Mouse (Mus musculus) CH12.LX (cell line): ENCODE data around the gene Srd5a3. TPM values are rescaled to one million over a fixed set of nuclear protein-coding genes. Genes with fewer than 3 reads are reported as not detected.
A peak's percentile ranks its signal among the peaks of the same experiment; 100 is the strongest.

Source experiments
- DNase-seq: peaks from one replicate; pipeline ENCODE4 v3.0.0-alpha.2; 2013; ENCODE audit errors: extremely low read depth
- H3K27ac ChIP-seq: 2 replicates; pipeline ENCODE4 v1.5.1; 2012; ENCODE audit warnings: low read depth, mild to moderate bottlenecking, control low read depth, moderate library complexity; ENCODE audit not compliant: insufficient read depth
- H3K27me3 ChIP-seq: replicated peaks from 2 replicates; pipeline ENCODE3; 2012; ENCODE audit warnings: inconsistent platforms
- H3K36me3 ChIP-seq, 2 experiments: replicated peaks in 1 of 2; 2 replicates each; pipeline versions ENCODE3 to v1.6.1; 2012; ENCODE audit warnings: inconsistent platforms in 1 of 2, low read length in 1 of 2, mild to moderate bottlenecking in 1 of 2, mixed read lengths in 1 of 2, moderate library complexity in 1 of 2; ENCODE audit not compliant: control insufficient read depth in 1 of 2, insufficient read depth in 1 of 2
- H3K4me1 ChIP-seq, 2 experiments: 2 replicates each; pipeline ENCODE4 v1.6.1; 2012; ENCODE audit warnings: inconsistent platforms in 1 of 2, moderate library complexity in 1 of 2; ENCODE audit not compliant: insufficient read depth in 2 of 2, control insufficient read depth in 1 of 2
- H3K4me2 ChIP-seq: 2 replicates; pipeline ENCODE4 v1.6.1; 2012; ENCODE audit warnings: low read depth, mild to moderate bottlenecking, control low read depth; ENCODE audit not compliant: poor library complexity, insufficient read depth, severe bottlenecking
- H3K4me3 ChIP-seq, 3 experiments: fragments of 150-350 bp in 1 of 3; sonication (generic) in 1 of 3; replicated peaks in 1 of 3; 2 replicates each; pipeline versions ENCODE3 to v1.5.1; 2011 to 2012; ENCODE audit warnings: low read depth in 2 of 3, low read length in 2 of 3, mild to moderate bottlenecking in 2 of 3, moderate library complexity in 2 of 3, control low read depth in 1 of 3, improper control_type of control experiment in 1 of 3, inconsistent platforms in 1 of 3, mixed read lengths in 1 of 3; ENCODE audit not compliant: poor library complexity in 1 of 3
- H3K79me2 ChIP-seq: replicated peaks from 2 replicates; pipeline ENCODE4 v1.6.1; 2012; ENCODE audit warnings: mild to moderate bottlenecking, moderate library complexity; ENCODE audit not compliant: control insufficient read depth, poor library complexity, insufficient read depth, severe bottlenecking; ENCODE audit errors: extremely low read depth
- H3K9ac ChIP-seq: 2 replicates; pipeline ENCODE4 v1.6.1; 2012; ENCODE audit warnings: low read depth, mild to moderate bottlenecking, control low read depth, moderate library complexity; ENCODE audit not compliant: insufficient read depth
- H3K9me3 ChIP-seq: replicated peaks from 2 replicates; pipeline ENCODE3; 2012; ENCODE audit warnings: low read length, inconsistent platforms, mixed read lengths
- BHLHE40 ChIP-seq: IDR thresholded peaks from 2 replicates; pipeline ENCODE4 v1.6.1; 2011; ENCODE audit warnings: mild to moderate bottlenecking, low read depth, low read length, improper control_type of control experiment
- ELF1 ChIP-seq: IDR thresholded peaks from 2 replicates; pipeline ENCODE4 v1.6.1; 2014; ENCODE audit warnings: low read depth, mild to moderate bottlenecking, inconsistent platforms, low read length, improper control_type of control experiment
- EP300 ChIP-seq: IDR thresholded peaks from 2 replicates; pipeline ENCODE4 v1.6.1; 2011; ENCODE audit warnings: low read length, improper control_type of control experiment
- MAX ChIP-seq: IDR thresholded peaks from 2 replicates; pipeline ENCODE4 v1.6.1; 2011; ENCODE audit warnings: low read length, improper control_type of control experiment
- MAZ ChIP-seq: IDR thresholded peaks from 2 replicates; pipeline ENCODE4 v1.6.1; 2012; ENCODE audit warnings: low read depth, mild to moderate bottlenecking, inconsistent platforms, low read length, improper control_type of control experiment, moderate library complexity
- RAD21 ChIP-seq: IDR thresholded peaks from 2 replicates; pipeline ENCODE4 v1.6.1; 2011; ENCODE audit warnings: low read depth, mild to moderate bottlenecking, low read length, improper control_type of control experiment, moderate library complexity
- SIN3A ChIP-seq: IDR thresholded peaks from 2 replicates; pipeline ENCODE4 v1.6.1; 2012; ENCODE audit warnings: low read length, improper control_type of control experiment, inconsistent platforms
- SMC3 ChIP-seq: IDR thresholded peaks from 2 replicates; pipeline ENCODE4 v1.6.1; 2011; ENCODE audit warnings: low read depth, low read length, improper control_type of control experiment
- TBP ChIP-seq: conservative IDR thresholded peaks from 2 replicates; pipeline ENCODE4 v1.6.1; 2011; ENCODE audit warnings: low read depth, low read length, improper control_type of control experiment
- TCF12 ChIP-seq: IDR thresholded peaks from 2 replicates; pipeline ENCODE4 v1.6.1; 2014; ENCODE audit warnings: low read depth, mild to moderate bottlenecking, inconsistent platforms, low read length, improper control_type of control experiment
- USF2 ChIP-seq: conservative IDR thresholded peaks from 2 replicates; pipeline ENCODE4 v1.6.1; 2011; ENCODE audit warnings: low read depth, low read length, improper control_type of control experiment
- ZC3H11A ChIP-seq: IDR thresholded peaks from 2 replicates; pipeline ENCODE4 v1.6.1; 2012; ENCODE audit warnings: low read depth, mild to moderate bottlenecking, inconsistent platforms, low read length, improper control_type of control experiment
- ZNF384 ChIP-seq: IDR thresholded peaks from 2 replicates; pipeline ENCODE4 v1.6.1; 2012; ENCODE audit warnings: low read depth, low read length, improper control_type of control experiment, inconsistent platforms
- dilution Hi-C: fragments of 300-500 bp; cut with MboI; formaldehyde crosslinking; loops from 2 replicates; pipeline ENCODE4 v1.14.3; 2020; ENCODE audit warnings: low sequenced_read_pairs; ENCODE audit not compliant: extremely low pct_unique_long_range_greater_than_20kb, extremely low pct_ligation_motif_present
- in situ Hi-C: fragments of 300-500 bp; cut with MboI; formaldehyde crosslinking; loops from 3 replicates; pipeline ENCODE4 v1.14.3; 2019; ENCODE audit warnings: low sequenced_read_pairs, low pct_ligation_motif_present, low pct_unique_long_range_greater_than_20kb, mixed read lengths
- polyA plus RNA-seq: library from polyadenylated mRNA; unstranded; fragments of >175 nt; gene quantifications from 2 replicates; pipeline ENCODE4 v1.2.1, GENCODE M21; 2012; ENCODE audit warnings: low read depth; ENCODE audit not compliant: insufficient read length
- total RNA-seq, 2 experiments: library from RNA; depleted of rRNA; stranded (reverse); fragments of 300-350 nt in 1 of 2; fragments of >200 nt in 1 of 2; gene quantifications; 2 replicates each; pipeline ENCODE4 v1.2.3; 2012 to 2014

Srd5a3 gene
- total and polyA plus RNA-seq, 3 experiments: 10.4 to 19.9 (median 18.8) TPM

GRCm38 (mm10) chr5:76139171-76139671, 850 bp upstream of the Srd5a3 start (continued):
- no peak for TF ChIP-seq ZC3H11A
- no peak for TF ChIP-seq MAX
- no peak for TF ChIP-seq SMC3

DNA sequence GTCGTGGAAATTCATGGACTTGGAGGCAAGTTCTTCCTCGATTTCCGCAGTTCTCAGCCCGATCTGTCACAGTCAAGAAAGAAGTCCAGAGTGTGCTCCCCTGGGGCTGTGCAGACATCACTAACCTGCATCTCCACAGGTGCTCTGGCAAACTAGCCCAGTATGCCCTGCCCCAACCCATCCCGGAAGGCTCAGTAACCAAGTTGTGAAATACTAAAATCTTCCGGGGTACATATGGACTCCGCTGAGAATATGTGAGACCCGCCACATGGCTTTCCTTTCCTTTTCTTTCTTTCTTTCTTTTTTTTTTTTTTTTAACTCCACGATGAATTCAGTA, 627 bp downstream of the Srd5a3 start:
- peak overlapping the region; percentile 70 to 92 (median 72) for H3K4me3 ChIP-seq
- in situ Hi-C loops: no loop called here
- H3K27ac ChIP-seq: peak overlapping the region; percentile 25; the same call in 1 of the 2 replicates
- dilution Hi-C loops: no loop called here
- no peak for DNase-seq
- H3K79me2 ChIP-seq: 0 out of 2 replicates have a peak, but pooled peaks cover 2% of the 10 kb centered on the region
- H3K9me3 ChIP-seq: no peaks in the 10 kb centered on the region
- peak overlapping the region; percentile 18 for H3K9ac ChIP-seq
- peaks cover 0 to 13% of the 10 kb centered on the region in 2 experiments for H3K36me3 ChIP-seq
- TF ChIP-seq ZNF384 (0 out of 2 replicates have a peak, but pooled peaks have one; percentile 14), TBP (0 out of 2 replicates have a peak, but pooled peaks have one; percentile 46), MAZ (peak; percentile 6), SIN3A (0 out of 2 replicates have a peak, but pooled peaks have one; percentile 42), TCF12 (peak; percentile 27; the same call in 1 of the 2 replicates), SMC3 (no peak), ELF1 (0 out of 2 replicates have a peak, but pooled peaks have one; percentile 55), BHLHE40 (no peak), EP300 (0 out of 2 replicates have a peak, but pooled peaks have one; percentile 16)
- TF ChIP-seq, all 38 proteins: peak for 7
- Histone ChIP-seq H3K4me1 (peaks cover 3 to 25% of the 10 kb centered on the region in 2 experiments; a peak in 3 of 4 replicates), H3K4me2 (peak overlapping the region; percentile 3; the same call in 1 of the 2 replicates), H3K27me3 (no peaks in the 10 kb centered on the region)

- Histone ChIP-seq H3K36me3 (peaks cover 0 to 23% of the 10 kb centered on the region in 2 experiments), H3K9ac (no peak overlapping the region), H3K4me1 (peaks cover 3 to 28% of the 10 kb centered on the region in 2 experiments; a peak in 3 of 4 replicates), H3K9me3 (no peaks in the 10 kb centered on the region), H3K4me2 (no peak overlapping the region), H3K27me3 (no peaks in the 10 kb centered on the region), H3K79me2 (0 out of 2 replicates have a peak, but pooled peaks cover 2% of the 10 kb centered on the region), H3K27ac (no peak overlapping the region), H3K4me3 (no peak overlapping the region)
- dilution Hi-C loops: no loop called here
- in situ Hi-C loops: no loop called here
- DNase-seq: no peak
- no peak for TF ChIP-seq ELF1
- TF ChIP-seq USF2: no peak
- no peak for TF ChIP-seq RAD21
Observed at GRCm38 (mm10) chr5:76143356-76143755, 3.3 kb downstream of the Srd5a3 start.
